Mouse (Mus musculus) heart, adult 2 months (tissue): ENCODE data around the gene Fam219b. TPM values are rescaled to one million over a fixed set of nuclear protein-coding genes. Genes with fewer than 3 reads are reported as not detected.

Experiments used
- DNase-seq, 2 experiments: peaks; one replicate each; pipeline ENCODE4 v3.0.0; 2021
- H3K27ac ChIP-seq: fragments of 200-600 bp; 2 replicates; pipeline ENCODE4 v1.8.1; 2022
- H3K27me3 ChIP-seq: fragments of 200-500 bp; 2 replicates; pipeline ENCODE4 v1.6.1; 2012; ENCODE audit warnings: mild to moderate bottlenecking, low read length, inconsistent platforms, mixed read lengths; ENCODE audit not compliant: control insufficient read depth, insufficient read depth
- H3K36me3 ChIP-seq: fragments of 200-500 bp; 2 replicates; pipeline ENCODE4 v1.6.1; 2012; ENCODE audit warnings: low read length, inconsistent platforms; ENCODE audit not compliant: control insufficient read depth, insufficient read depth
- H3K4me1 ChIP-seq: fragments of 200-500 bp; 2 replicates; pipeline ENCODE4 v1.6.1; 2011; ENCODE audit warnings: low read length; ENCODE audit not compliant: control insufficient read depth, insufficient read depth
- H3K4me3 ChIP-seq: fragments of 200-600 bp; 2 replicates; pipeline ENCODE4 v1.8.1; 2022
- H3K79me2 ChIP-seq: fragments of 200-500 bp; replicated peaks from 2 replicates; pipeline ENCODE4 v1.6.1; 2012; ENCODE audit warnings: mild to moderate bottlenecking, inconsistent platforms, low read length, moderate library complexity, mixed read lengths; ENCODE audit not compliant: control insufficient read depth, insufficient read depth
- H3K9ac ChIP-seq: fragments of 200-500 bp; 2 replicates; pipeline ENCODE4 v1.6.1; 2012; ENCODE audit warnings: low read depth, mild to moderate bottlenecking, control low read depth, inconsistent platforms, low read length, mixed read lengths
- CTCF ChIP-seq: fragments of 200-600 bp; IDR thresholded peaks from 2 replicates; pipeline ENCODE4 v1.8.1; 2022; ENCODE audit warnings: antibody characterized with exemption, mild to moderate bottlenecking, moderate library complexity
- EP300 ChIP-seq: fragments of 200-500 bp; IDR thresholded peaks from 2 replicates; pipeline ENCODE4 v1.6.1; 2011; ENCODE audit warnings: low read depth, low read length, control low read depth; ENCODE audit not compliant: insufficient read depth
- POLR2A ChIP-seq: fragments of 200-500 bp; IDR thresholded peaks from 2 replicates; pipeline ENCODE4 v1.6.1; 2011; ENCODE audit warnings: mild to moderate bottlenecking, low read depth, low read length, control low read depth; ENCODE audit not compliant: insufficient read depth
- WGBS: fragments of 180-500 bp; shearing (Covaris S2); methylation state at CpG from one replicate; pipeline ENCODE4 v1.1.7; 2018; 5-methylcytosine and 5-hydroxymethylcytosine counted together
- intact Hi-C: fragments of 180-260 bp; cut with DNase I; formaldehyde crosslinking; loops from one replicate; pipeline ENCODE4 v1.15.1; 2025
- polyA plus RNA-seq: library from polyadenylated mRNA; depleted of rRNA; stranded (reverse); fragments of >200 nt; gene quantifications from 2 replicates; pipeline ENCODE4 v1.2.3, GENCODE M21; 2012
- total RNA-seq, 2 experiments: library from RNA; stranded (reverse); gene quantifications; 2 replicates each; pipeline ENCODE4 v1.2.3; 2021

Fam219b gene
- total and polyA plus RNA-seq, 3 experiments, result 3.1 to 8.3 (median 8.1) TPM

- peak; percentile 40 for TF ChIP-seq CTCF
- TF ChIP-seq EP300, result no peak
- Histone ChIP-seq H3K4me3 (no peak overlapping the region), H3K36me3 (peaks cover 2% of the 10 kb centered on the region), H3K4me1 (peaks cover 14% of the 10 kb centered on the region), H3K79me2 (peaks cover 2% of the 10 kb centered on the region; the same call in 1 of the 2 replicates), H3K9ac (no peak overlapping the region), H3K27ac (peak overlapping the region; percentile 5; the same call in 1 of the 2 replicates), H3K27me3 (no peaks in the 10 kb centered on the region)
- DNase-seq, result no peak
- intact Hi-C loops, result no loop called here
- 72% methylated on average over 8 of the region's 8 CpGs for WGBS
Measured at GRCm38 (mm10) chr9:57566846-57567245, 29.5 kb downstream of the Fam219b start.

- Histone ChIP-seq H3K9ac (no peak overlapping the region), H3K27ac (no peak overlapping the region), H3K79me2 (peaks cover 2% of the 10 kb centered on the region; the same call in 1 of the 2 replicates), H3K36me3 (peaks cover 1% of the 10 kb centered on the region), H3K27me3 (no peaks in the 10 kb centered on the region), H3K4me3 (no peak overlapping the region), H3K4me1 (peaks cover 8% of the 10 kb centered on the region)
- TF ChIP-seq EP300, result no peak
- intact Hi-C loops, result no loop called here
- no peak for DNase-seq
- 84% methylated on average over 6 of the region's 6 CpGs for WGBS
Measured at GRCm38 (mm10) chr9:57568500-57568899, 31.2 kb downstream of the Fam219b start.

GRCm38 (mm10) chr9:57574397-57574796, 37.1 kb downstream of the Fam219b start:
- no peak for DNase-seq

GRCm38 (mm10) chr9:57575577-57575976, 38.2 kb downstream of the Fam219b start:
- DNase-seq, result no peak
- intact Hi-C loops, result no loop called here
- H3K36me3 ChIP-seq, result no peaks in the 10 kb centered on the region
- no peak overlapping the region for H3K27ac ChIP-seq
- TF ChIP-seq POLR2A (no peak), CTCF (no peak), EP300 (no peak)
- H3K79me2 ChIP-seq, result no peaks in the 10 kb centered on the region
- H3K4me3 ChIP-seq, result no peak overlapping the region
- H3K27me3 ChIP-seq, result no peaks in the 10 kb centered on the region
- 64% methylated on average over 3 of the region's 3 CpGs for WGBS
- no peak overlapping the region for H3K9ac ChIP-seq
- no peaks in the 10 kb centered on the region; the same call in 1 of the 2 replicates for H3K4me1 ChIP-seq

More at GRCm38 (mm10) chr9:57574397-57574796, 37.1 kb downstream of the Fam219b start:
- Histone ChIP-seq H3K4me3 (no peak overlapping the region), H3K36me3 (no peaks in the 10 kb centered on the region), H3K9ac (no peak overlapping the region), H3K27ac (no peak overlapping the region), H3K79me2 (no peaks in the 10 kb centered on the region), H3K4me1 (no peaks in the 10 kb centered on the region; the same call in 1 of the 2 replicates), H3K27me3 (no peaks in the 10 kb centered on the region)
- intact Hi-C loops, result no loop called here
- TF ChIP-seq CTCF, result no peak
- no peak for TF ChIP-seq EP300
- no peak for TF ChIP-seq POLR2A

GRCm38 (mm10) chr9:57577144-57577849, 40.0 kb downstream of the Fam219b start:
- intact Hi-C loops, result no loop called here
- no peak for TF ChIP-seq CTCF
- no peak for TF ChIP-seq EP300
- TF ChIP-seq POLR2A, result no peak
- Histone ChIP-seq H3K27me3 (no peaks in the 10 kb centered on the region), H3K36me3 (no peaks in the 10 kb centered on the region), H3K27ac (no peak overlapping the region), H3K4me3 (no peak overlapping the region), H3K4me1 (no peaks in the 10 kb centered on the region; the same call in 1 of the 2 replicates), H3K9ac (no peak overlapping the region), H3K79me2 (no peaks in the 10 kb centered on the region)
- WGBS, result 69% methylated on average over 6 of the region's 6 CpGs
- DNase-seq, result no peak

- no peaks in the 10 kb centered on the region for H3K27me3 ChIP-seq
- no peak overlapping the region for H3K27ac ChIP-seq
- 67% methylated on average over 3 of the region's 3 CpGs for WGBS
- no peak overlapping the region for H3K4me3 ChIP-seq
- no peaks in the 10 kb centered on the region for H3K79me2 ChIP-seq
- TF ChIP-seq POLR2A (no peak), CTCF (no peak), EP300 (no peak)
- DNase-seq, result no peak
- intact Hi-C loops, result loop anchor here (5.0 kb wide), 1 partner anchor 62 kb away; no protein-coding TSS in a partner anchor
- peaks cover 3% of the 10 kb centered on the region; the same call in 1 of the 2 replicates for H3K4me1 ChIP-seq
- no peak overlapping the region for H3K9ac ChIP-seq
- H3K36me3 ChIP-seq, result no peaks in the 10 kb centered on the region
Measured at GRCm38 (mm10) chr9:57584991-57585390, 47.7 kb downstream of the Fam219b start.
